Mouse (Mus musculus) cerebellum, postnatal 10 days (tissue): ENCODE measurements at regions not wholly inside any gene's neighbourhood (a gene's known extent, or its start where the extent isn't known, plus 50 kb on each side); places are given as distances from the start of the nearest gene placed in this dataset.

Experiments
- DNase-seq, 2 experiments: peaks; one replicate each; pipeline ENCODE4 v3.0.0; 2021; ENCODE audit warnings: mixed read lengths in 2 of 2

DNA sequence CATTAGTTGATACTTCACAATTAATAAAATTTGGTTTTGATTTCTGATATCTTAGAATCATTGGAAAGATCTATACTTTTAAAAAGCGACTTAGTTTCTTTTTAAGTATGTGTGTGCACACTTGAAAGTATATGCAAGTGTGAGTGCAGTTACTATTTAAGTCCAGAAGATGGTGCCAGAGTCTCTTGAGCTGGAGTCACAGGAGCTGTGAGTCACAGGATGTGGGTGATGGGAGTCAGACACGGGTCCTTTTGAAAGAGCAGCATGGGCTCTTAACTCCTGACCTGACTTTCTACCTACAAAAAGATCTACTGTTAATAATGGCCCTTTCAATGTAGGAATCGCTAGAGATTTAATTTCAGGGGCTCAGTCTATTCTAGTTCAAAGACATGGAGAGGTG, 87.8 kb upstream of the Cntnap4 start:
- DNase-seq: no peak

DNA sequence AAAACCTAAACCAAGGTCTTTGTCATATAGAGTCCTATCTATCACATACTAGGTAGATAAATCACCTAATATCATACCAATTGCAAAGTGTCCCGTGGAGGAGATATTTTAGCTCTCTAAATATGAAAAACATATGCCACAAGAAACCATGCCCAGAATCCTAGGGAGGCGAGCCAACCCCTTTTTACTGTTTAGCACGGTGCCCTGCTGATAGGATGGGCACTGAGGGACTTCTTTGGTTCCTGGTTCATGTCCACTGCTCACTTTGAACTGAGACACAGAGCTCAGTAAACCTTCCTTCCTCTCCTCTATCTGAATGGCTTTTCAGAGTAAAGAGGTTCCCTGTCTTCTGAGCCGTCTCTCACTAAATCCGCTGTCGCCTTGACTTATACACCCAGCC, 77.6 kb upstream of the Cntnap4 start:
- peak; percentile 46 to 51 for DNase-seq

DNA sequence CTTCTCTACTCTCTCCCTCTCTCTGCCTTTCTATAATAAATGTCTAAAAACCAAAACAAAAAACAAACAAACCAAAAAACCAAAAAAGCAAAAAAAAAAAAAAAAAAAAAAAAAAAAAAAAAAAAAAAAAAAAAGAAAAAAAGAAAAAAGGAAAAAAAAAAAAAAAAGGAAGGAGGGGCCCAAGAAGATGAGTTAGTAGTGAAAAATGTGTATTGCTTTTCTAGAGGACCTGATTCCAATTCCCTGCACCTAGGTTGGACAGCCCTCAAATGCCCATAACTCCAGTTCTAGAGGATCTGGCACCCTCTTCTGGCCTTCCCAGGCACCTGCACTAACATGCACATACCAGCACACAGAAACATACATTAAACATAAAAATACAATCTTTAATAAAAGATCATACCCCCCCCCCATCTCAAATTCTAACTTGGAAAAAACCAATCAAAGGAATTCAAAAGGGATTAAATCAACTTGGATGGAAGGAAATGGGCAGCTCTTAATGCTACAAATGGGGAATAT, 70.9 kb upstream of the Cntnap4 start:
- DNase-seq: no peak

DNA sequence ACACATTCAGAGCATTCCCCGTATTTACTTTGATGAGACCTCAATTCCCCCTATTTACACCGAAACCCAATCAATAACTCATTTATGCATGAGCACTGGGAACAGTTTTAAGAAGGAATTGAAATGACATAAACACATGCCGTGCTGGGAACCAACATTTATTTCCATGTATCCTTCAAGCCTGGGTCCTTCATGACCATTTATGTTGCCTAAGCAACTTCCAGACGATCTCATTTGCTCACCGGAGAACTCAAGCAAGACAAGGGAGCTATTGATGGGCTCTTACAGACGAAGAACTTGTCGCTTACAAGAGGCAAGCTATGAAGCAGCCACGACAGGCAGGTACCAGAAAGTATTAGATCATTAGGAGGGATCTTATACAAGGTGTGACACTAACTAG, 65.8 kb upstream of the Cntnap4 start:
- no peak for DNase-seq
